Mouse (Mus musculus) bone marrow macrophage, adult 2 months (primary cell): ENCODE measurements around the gene Myh2.

Experiments used
- CTCF ChIP-seq: IDR thresholded peaks from 2 replicates; pipeline ENCODE4 v1.5.1; 2012; ENCODE audit warnings: low read depth, mild to moderate bottlenecking, low read length, moderate library complexity
- POLR2A ChIP-seq: IDR thresholded peaks from 2 replicates; pipeline ENCODE4 v1.6.1; 2012; ENCODE audit warnings: mild to moderate bottlenecking, low read depth, low read length, borderline replicate concordance

DNA sequence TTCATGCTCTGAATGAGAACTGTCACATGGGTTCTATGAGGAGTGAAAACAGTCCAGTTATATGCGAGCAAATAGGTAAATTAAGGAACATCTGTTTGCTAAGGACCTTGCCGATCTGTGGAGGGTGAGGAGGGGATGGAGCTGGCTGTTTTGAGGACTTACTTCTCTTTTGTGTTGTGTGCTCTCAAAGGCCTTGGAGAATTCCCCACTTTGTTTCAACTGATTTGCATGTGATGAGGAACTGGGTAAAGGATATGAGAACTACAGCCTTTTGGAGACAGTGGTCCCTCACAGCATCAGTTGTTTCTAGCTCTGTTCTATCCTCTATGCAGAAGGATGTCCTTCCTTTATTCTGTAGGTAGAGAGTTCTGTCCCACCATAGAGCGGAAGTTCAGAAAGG is 10.7 kb upstream of the Myh2 start:
- no peak for TF ChIP-seq CTCF
- TF ChIP-seq POLR2A: no peak
